Mouse (Mus musculus): ENCODE data around the gene Gm10337. TPM values are rescaled to one million over a fixed set of nuclear protein-coding genes. Genes with fewer than 3 reads are reported as not detected.

Gene Gm10337
- total RNA-seq, 2 experiments from 2014 or later, result not detected

DNA sequence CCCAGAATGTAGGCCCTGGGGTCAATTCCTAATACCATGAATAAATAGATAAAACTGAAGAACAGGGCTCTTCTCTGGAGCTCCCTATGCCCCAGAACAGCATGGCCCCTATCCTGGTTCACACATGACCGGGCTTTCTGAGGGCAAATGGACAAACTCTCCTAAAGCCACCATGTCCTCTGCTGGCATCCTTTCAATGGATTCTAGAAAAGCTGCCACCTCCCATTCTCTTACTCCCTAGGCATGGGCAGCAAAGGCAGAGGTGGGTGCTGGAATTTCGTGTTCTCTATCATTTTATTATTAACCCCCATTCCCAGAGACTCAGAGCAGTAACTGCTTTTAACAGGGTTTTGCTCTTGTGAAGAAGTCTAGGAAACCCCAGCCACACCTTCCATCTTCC is 11.7 kb downstream of the Gm10337 start:
- intact Hi-C loops (cut with DNase I), result loop anchor here (5.0 kb wide), 1 partner anchor 268 kb away; no protein-coding TSS in a partner anchor
- no peak for DNase-seq

DNA sequence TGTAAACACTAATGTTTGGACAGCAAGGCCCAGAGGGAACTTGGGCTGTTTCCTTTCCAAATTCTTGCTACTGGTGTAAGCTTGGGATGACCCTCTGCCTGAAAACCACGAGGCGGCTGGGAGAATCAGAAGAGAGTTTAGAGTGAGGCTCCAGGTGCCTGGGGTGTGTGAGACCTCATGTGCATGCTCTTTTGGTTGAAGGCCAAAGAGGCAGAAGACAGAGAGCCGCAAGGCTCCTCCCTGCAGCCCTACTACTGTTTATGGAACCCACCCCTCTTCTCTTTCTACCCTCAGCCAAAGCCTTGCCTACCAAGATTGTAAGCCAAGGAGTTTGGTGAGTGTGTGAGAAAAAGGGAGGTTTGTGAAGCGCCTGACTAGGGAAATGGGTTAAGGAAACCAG is 12.3 kb downstream of the Gm10337 start:
- intact Hi-C loops (cut with DNase I), result loop anchor here (5.0 kb wide), 1 partner anchor 268 kb away; no protein-coding TSS in a partner anchor
- no peak for DNase-seq

DNA sequence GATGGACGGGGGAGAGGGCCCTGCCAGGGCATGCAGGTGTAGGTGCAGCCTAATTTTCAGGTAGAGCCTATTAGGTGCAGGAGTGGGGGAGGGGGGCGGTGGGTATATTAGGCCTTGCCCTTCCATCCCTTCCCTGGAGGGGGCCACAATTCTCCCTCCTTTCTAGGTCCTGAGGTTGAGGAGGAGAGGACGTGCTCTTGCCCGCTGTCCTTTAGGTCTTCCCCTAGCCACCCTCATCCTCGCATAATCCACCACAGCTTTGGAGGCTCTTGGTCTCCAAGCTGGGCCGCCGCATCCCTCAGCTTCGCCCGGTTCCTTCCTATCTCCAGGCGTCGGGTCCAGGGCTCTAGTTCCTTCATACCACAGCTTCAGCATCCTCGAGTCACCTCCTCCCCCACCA is 12.8 kb downstream of the Gm10337 start:
- intact Hi-C loops (cut with DNase I), result loop anchor here (5.0 kb wide), 1 partner anchor 269 kb away; no protein-coding TSS in a partner anchor
- DNase-seq, result peak in 1 of 2 experiments; percentile 33

DNA sequence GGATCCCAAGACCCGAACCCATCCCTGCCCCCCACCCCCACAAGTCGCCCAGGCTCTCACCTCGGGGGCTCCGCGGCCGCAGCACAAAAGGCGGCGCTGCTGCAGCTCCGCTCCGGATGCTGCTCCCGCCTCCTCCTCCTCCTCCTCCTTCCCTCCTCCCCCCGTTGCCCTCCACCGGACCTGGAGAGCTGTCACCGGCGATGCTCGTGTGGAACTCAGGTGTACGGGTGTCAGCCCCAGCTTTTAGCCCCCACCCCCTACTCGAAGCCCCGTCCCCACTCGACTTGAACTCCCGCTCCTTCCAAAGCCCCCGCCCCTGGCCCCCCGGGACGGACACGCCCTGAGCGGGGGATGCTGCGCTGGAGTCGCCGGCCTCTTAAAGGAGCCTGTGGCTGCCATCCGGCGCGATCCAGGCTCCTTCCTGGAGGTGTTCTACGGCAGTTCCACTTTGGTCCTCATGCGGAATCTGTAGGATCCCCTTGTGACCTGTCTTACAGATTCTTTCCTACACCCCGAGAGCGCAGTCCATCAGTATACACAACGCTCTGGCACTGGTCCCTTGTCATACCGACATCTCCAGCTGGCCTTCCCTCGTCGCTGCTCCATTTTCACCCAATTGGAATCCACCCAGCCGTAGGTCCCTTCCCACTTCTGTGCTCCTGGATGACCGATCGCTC is 13.3 kb downstream of the Gm10337 start, which contains the start of gene Map3k12:
Gene Map3k12 (minus strand): TSS at position 337 of the 677 bp plus-strand sequence.
- DNase-seq, result peak; percentile 74 to 85
- intact Hi-C loops (cut with DNase I), result loop anchor here (5.0 kb wide), 1 partner anchor 270 kb away; no protein-coding TSS in a partner anchor

DNA sequence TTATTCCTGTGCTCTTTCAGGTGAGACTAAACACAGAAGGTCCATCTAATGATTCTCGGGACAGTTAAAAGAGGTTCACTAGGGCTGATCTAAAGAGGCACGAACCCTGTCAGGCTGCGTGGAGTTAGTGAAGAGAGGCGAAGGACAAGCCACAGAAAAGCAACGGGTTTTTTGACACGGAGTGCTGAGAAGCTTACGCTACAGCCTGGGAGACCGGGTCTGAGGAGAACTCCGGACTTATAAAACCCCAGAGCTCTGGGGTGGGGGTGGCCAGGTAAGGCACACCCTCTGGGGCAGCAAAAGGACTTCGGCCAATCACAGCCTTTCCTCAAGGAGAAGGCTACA is 14.1 kb downstream of the Gm10337 start:
- intact Hi-C loops (cut with DNase I), result loop anchor here (5.0 kb wide), 1 partner anchor 270 kb away; no protein-coding TSS in a partner anchor
- no peak for DNase-seq

DNA sequence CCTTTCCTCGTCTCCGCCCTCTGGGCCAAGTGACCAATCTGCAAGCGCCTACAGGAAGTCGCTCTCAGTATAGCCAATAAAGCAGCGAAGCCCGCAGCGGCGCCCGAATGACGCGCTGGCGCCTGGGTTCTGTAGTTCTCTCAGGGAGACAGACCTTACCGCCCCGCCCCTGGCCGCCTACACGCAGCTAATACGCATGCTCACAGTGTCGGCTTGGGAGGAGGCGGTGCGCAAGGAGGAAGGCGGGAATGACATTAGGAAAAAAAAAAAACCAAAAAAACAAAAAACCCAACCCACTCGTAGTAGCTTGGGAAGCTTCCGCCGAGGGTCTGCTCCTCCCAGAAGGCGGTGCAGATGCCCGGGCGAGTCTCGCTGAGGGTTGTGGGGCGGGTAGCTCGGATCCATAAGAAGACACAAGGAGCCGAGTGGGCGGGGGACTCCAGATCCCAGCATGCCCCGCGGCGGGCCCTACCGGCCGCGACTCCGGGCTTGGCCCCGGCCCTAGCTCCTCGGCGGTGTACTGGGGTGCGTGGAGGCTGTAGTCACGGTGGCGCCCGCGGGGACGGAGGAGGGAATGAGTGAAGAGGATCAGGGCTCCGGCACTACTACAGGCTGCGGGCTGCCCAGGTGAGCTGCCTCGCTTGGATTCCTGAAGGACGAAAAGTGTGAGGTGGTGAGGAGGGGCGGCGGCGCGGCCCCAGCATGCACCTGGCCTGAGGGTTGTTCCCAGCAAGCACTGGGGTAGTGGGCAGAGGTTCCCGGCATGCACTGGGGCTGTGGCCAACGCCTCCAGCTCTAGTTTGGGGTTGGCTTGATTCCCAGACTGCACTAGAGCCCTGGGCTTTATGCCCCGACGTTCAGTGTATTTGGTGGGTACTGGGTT is 14.7 kb downstream of the Gm10337 start, which contains the start of gene Tarbp2:
Gene Tarbp2 (plus strand): TSS at position 217 of the 883 bp plus-strand sequence.
- intact Hi-C loops (cut with DNase I), result loop anchor here (1.0 to 5.0 kb wide), 2 partner anchors 48 to 271 kb away; partner anchors contain the start of gene Pcbp2

DNA sequence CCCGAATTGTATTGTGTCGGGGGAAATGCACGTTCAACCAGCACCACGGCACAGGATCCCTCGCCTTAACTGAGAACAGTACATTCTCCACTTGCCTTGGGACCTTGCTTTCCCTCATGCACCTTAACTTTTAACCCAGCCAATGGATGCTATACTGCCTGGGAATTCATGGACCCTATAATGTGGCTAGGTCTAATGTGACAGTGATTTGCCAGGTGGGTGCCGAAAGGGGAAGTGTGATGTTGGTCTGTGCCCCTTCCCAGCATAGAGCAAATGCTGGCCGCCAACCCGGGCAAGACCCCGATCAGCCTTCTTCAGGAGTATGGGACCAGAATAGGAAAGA is 15.3 kb downstream of the Gm10337 start:
- no peak for DNase-seq
- intact Hi-C loops (cut with DNase I), result loop anchor here (1.0 to 5.0 kb wide), 2 partner anchors 49 to 272 kb away; partner anchors contain the start of gene Pcbp2

More for the DNA sequence above, 14.7 kb downstream of the Gm10337 start, which contains the start of gene Tarbp2:
- DNase-seq, result peak; percentile 97 to 98

DNA sequence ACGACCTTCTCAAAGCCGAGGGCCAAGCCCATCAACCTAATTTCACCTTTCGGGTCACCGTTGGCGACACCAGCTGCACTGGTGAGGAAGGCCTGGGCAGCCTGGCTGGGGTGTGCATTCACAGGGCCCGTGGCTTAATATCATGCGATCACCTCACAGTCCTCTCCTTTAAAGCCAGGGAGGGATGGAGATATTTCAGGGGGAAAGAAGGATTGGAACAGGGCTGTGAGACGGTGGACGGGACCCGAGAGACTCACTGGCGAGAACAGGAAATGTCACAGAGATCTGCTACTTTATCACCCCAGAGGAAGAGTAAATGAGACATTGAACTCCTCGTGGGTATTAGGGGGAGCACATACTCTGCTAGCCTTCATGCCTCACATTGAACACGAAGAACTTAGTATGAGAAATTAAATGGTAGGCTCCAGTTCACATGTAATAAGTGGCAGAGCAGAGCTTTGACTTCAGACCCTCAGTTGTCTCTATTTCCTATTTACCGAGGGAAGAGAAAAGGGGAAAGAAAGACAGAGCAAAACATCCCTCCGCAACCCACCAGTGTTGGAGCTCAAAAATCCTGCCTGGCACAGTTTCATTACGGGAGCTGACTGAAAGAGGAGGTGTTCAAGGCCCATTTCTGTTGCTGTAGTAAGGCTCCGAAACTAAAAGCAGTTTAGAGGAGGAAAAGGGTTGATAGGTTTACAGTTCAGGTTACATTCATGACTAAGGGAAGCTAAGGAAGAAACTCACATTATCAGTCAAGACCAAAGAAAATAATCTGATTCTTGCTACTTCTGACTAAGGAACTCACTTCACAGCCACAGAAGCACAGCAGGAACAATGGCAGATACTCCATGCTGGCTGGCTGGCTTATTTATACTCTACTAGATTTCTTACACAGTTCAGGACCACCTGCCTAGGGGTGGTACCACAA is 16.0 kb downstream of the Gm10337 start:
- DNase-seq, result no peak
- intact Hi-C loops (cut with DNase I), result loop anchor here (5.0 kb wide), 1 partner anchor 272 kb away; no protein-coding TSS in a partner anchor

DNA sequence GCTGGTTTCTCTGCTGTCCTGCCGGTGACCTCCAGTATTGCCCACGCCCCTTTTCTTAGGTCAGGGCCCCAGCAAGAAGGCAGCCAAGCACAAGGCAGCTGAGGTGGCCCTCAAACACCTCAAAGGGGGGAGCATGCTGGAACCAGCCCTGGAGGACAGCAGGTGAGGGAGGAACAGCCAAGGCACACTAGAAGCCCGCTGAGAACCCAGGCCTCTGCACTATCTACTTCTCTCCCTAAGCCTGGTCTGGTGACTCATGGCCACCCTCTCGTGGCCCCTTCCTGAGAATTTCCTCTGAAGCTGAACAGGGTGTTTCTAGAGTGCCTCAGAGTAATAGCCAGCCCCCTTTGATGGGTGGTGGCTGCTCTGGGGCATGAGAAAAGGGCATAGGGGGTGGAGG is 16.9 kb downstream of the Gm10337 start:
- intact Hi-C loops (cut with DNase I), result no loop called here
- no peak for DNase-seq

DNA sequence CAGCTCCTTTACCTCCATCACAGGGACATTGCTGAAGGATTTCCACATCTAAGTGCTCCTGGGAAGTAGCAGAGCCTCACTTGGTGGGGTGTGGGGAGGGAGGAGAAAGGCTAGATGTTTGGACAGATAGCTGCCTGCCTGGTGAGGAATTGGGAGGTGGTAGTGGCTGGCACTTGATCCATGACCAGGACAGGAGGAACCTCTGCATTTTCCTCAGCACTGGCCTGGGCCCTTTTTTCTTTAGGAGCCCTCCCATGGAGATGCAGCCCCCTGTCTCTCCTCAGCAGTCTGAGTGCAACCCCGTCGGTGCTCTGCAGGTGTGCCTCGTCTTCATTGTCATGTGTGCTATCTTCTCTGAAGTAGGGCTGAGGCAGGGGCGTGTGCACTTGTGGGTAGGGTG is 18.0 kb downstream of the Gm10337 start:
- no peak for DNase-seq
- intact Hi-C loops (cut with DNase I), result no loop called here

DNA sequence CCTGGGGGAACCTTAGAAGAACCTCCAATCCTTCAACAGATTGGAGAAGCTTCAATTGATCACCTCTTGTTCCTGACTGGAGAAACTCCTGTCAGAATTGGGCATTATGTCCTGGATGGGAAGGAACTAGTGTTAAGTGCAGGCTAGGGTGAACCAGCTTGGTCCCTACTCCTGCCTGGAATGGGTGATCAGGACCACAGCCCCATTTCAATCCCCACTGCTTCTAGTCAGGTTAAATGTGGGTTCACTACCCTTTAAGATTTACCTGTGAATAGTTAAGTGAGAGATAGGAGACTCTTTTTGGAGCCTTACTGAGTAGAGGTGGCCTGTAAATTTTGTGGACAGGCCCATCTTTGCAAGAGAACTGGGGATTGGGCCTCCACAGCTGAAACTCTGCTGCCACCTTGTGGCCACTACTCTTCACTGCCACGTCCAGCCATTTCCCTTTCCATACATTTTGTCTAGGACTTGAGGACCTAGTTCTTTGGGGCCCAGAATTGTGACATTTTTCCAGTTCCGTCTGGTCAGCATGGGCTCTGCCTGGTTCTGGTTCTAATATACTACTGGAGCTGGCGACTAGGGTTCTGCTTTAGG is 21.5 kb downstream of the Gm10337 start, which contains the start of gene Npff:
Gene Npff (minus strand): TSS at position 51 of the 594 bp plus-strand sequence.
- intact Hi-C loops (cut with DNase I), result loop anchor here (2.0 kb wide), 1 partner anchor 58 kb away; no protein-coding TSS in a partner anchor
- peak; percentile 75 to 81 for DNase-seq

DNA sequence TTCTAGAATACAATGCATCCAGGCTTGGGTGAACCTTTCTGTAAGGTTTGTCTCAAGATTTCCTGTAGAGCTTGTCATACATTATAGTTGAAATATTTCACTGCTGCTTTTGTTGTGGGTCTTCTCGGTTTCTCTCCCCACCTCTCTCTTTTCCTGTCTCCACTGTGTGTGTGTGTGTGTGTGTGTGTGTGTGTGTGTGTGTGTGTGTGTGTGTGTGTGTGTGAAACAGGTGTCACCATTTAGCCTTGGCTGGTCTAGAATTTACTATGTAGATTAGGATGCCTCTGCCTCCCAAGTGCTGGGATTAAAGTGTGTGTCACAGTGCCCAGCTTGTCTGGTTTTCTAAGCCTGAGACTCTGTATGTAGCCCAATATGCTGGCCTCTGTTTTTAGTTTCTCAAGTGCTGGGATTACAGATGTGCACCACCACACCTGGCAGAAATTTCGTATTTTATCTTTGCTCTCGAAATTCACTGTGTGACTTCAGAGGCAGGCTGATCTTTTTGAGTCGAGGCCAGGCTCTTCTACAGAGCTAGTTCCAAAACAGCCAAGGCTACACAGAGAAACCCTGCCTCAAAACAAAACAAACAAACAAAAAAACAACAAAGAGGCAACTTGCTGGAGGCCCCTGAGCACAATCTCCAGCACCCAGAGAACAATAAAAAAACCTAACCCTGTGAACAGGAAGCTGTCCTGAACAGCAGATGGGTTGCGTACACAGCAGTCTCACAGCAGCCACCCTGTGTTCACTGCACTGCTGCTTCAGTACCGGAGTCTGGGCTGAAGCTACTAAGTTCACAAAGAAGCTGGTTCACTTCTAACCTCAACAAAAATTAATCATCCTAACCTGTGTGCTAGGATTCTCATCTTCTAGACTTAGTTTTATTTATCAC is 22.8 kb downstream of the Gm10337 start:
- intact Hi-C loops (cut with DNase I), result no loop called here
- DNase-seq, result no peak

DNA sequence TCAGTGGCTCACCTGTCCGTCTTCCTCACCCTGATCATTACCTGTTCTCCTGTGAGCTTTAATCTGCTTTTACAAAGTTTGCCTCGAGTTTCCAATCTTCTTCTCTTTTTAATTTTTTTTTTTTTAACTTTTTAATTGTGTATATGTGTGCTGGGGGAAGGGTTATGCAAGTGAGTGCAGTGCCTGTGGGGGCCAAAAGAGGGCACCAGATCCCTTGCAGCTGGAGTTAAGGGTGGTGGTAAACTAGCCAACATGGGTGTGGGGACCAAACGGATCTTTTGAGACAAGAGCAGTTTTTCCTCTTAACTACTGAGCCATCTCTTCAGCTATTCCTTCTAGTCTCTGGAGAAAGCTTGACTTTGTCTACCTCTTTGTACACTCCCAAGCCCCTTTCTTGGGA is 24.4 kb downstream of the Gm10337 start:
- no peak for DNase-seq
- intact Hi-C loops (cut with DNase I), result no loop called here

DNA sequence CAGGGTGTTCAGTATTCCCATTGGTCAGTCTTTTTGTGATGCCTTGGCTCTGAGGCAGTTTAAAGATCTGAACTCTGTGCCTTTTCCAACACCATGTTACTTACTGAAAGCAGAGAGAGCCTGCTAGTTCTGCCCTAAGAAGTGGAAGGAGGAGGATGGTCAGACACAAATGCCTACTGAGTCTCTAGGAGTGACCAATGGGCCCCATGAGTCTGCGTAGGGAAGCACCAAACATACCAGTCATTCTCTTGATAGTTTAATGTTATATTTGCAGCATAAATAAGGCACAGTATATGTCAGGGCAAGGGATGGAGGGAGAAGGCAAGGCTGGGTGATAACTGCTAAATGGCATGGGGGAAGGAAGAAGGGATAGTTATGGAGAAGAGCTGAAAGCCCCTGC is 24.9 kb downstream of the Gm10337 start:
- intact Hi-C loops (cut with DNase I), result no loop called here
- no peak for DNase-seq

DNA sequence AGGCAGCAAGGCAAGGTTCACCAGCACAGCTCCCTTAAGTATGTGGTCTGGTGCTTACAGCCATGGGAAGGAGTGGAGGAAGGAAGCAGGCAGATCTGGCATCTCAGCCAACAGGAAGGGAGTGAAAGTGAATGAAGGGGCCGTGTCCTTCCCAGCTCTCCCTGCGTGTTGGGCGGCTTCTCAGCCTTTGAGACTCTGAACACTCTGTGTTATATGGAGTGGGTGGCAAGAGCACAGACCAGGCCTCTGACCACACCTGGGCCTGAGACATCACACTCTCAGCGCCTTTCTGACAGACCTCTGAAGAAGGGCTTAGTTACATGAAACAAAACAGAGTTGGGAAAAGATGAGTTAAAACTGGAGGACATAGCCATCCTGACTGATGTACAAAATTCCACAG is 27.0 kb downstream of the Gm10337 start:
- intact Hi-C loops (cut with DNase I), result no loop called here
- DNase-seq, result no peak

DNA sequence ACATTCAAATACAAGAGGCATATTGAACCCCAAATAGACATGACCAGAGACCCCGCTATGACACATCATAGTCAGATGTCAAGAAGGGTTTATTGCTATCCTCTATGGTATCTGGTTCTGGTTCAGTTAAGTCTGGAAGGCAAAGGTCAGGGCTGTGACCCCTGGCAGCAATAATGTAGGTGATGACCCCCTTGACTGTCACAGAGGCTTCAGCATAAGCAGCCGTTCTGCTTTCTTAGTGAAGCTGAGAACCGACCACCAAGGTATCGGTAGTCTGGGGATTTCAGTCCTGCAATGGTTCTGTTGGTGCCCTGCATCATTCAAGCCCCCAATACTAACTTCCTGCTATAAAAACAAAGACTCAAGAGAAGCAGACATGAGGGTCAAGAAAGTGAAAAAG is 28.1 kb downstream of the Gm10337 start:
- intact Hi-C loops (cut with DNase I), result no loop called here

DNA sequence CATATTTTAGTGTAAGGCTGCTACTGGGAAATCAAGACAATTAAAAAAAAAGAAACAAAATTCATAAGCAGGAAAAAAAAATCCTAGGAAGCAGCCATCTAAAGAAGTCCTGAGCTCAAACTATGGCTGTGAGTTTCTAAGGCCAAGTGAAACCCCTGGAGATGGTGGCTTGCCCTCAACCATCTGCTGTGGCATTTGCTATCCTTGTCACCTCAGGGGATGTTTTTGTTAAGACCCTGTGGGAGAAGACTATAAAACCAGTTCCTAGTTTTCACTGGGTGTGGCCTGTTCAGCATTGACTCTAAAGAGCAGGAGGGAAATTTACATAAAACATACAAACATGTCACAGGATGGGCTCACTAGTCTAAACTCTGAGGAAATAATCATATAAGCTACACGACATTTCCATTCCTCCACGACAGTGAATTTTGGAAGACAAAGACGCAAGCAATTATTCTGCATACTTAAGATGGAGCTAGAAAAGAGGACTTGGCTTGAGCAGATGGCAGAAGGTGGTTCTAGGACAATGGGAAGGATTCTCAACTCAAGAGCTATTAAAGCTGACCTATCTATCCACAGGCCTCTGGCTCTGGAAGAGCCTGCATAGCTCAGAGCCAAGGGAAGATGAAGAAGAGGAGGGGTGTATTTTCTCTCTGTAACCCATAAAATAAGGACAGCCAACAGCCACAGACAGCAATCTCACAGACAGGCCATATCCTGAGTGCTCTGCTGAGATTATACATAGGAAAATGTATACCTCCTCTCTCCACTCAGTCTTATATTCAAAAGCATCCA is 28.8 kb downstream of the Gm10337 start:
- intact Hi-C loops (cut with DNase I), result no loop called here
- no peak for DNase-seq

More for the DNA sequence above, 28.1 kb downstream of the Gm10337 start:
- DNase-seq, result no peak

DNA sequence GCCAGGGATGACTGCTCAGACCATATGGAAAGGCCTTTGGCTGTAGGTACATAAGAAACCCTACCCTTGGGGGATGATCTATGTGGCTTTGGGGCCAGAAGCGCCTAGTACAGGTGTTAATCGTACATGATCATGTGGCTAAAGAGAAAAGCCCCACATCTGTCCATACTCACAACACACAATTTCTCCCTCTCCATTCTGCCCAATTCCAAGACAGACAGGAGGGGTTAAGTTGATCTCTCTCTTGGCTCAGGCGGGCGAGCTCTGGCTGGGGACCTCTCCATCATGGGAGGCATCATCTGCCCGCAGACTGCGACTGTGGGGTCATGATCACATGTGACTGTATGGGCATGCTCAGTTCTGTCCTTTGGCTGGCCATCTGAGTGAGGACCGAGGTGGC is 30.4 kb downstream of the Gm10337 start:
- DNase-seq, result no peak
- intact Hi-C loops (cut with DNase I), result no loop called here
